Mouse (Mus musculus): ENCODE data around the gene Hoxa4. TPM values are rescaled to one million over a fixed set of nuclear protein-coding genes. Genes with fewer than 3 reads are reported as not detected.

The Hoxa4 gene
- polyA plus RNA-seq, 2 experiments, result 1.0 to 2.2 TPM

- WGBS, result 5% methylated on average over 30 of the region's 30 CpGs
- no peaks in the 10 kb centered on the region for H3K36me3 ChIP-seq (ENCODE audit: control insufficient read depth, insufficient read depth, low read length)
- peak overlapping the region; percentile 35 for H3K4me2 ChIP-seq (replicated peaks; ENCODE audit: low read depth, low read length, severe bottlenecking)
- H3K27me3 ChIP-seq (ENCODE audit: control insufficient read depth, insufficient read depth, low read length), result peaks cover 87% of the 10 kb centered on the region
- no peaks in the 10 kb centered on the region for H3K9me3 ChIP-seq (ENCODE audit: control insufficient read depth, low read length)
- H3K4me1 ChIP-seq (ENCODE audit: control insufficient read depth, insufficient read depth, low read length), result peaks cover 35% of the 10 kb centered on the region
- no peak overlapping the region for H3K27ac ChIP-seq (replicated peaks; ENCODE audit: low read depth, low read length)
- ATAC-seq (ENCODE audit: low FRiP score, low read depth) (peak; percentile 12; the same call in 1 of the 2 replicates), DNase-seq (ENCODE audit: low spot score) (peak; percentile 77)
- peak overlapping the region; percentile 17 for H3K4me3 ChIP-seq (replicated peaks; ENCODE audit: low read length)
- no peak overlapping the region for H3K9ac ChIP-seq (ENCODE audit: low read depth, low read length, severe bottlenecking)
- no peak for TF ChIP-seq POLR2A (IDR thresholded peaks at IDR 0.05; ENCODE audit: borderline replicate concordance, extremely low read depth, insufficient read depth, insufficient read length)
Observed at GRCm38 (mm10) chr6:52160511-52161335, 30.8 kb downstream of the Hoxa4 start.

- ATAC-seq (ENCODE audit: low FRiP score, low read depth) (no peak), DNase-seq (ENCODE audit: low spot score) (no peak)
- H3K9ac ChIP-seq (ENCODE audit: low read depth, low read length, severe bottlenecking), result no peak overlapping the region
- H3K9me3 ChIP-seq (ENCODE audit: control insufficient read depth, low read length), result no peaks in the 10 kb centered on the region
- no peak overlapping the region for H3K27ac ChIP-seq (replicated peaks; ENCODE audit: low read depth, low read length)
- peaks cover 87% of the 10 kb centered on the region for H3K27me3 ChIP-seq (ENCODE audit: control insufficient read depth, insufficient read depth, low read length)
- no peak for TF ChIP-seq POLR2A (IDR thresholded peaks at IDR 0.05; ENCODE audit: borderline replicate concordance, extremely low read depth, insufficient read depth, insufficient read length)
- no peaks in the 10 kb centered on the region for H3K36me3 ChIP-seq (ENCODE audit: control insufficient read depth, insufficient read depth, low read length)
- H3K4me1 ChIP-seq (ENCODE audit: control insufficient read depth, insufficient read depth, low read length), result peaks cover 33% of the 10 kb centered on the region
- H3K4me3 ChIP-seq (replicated peaks; ENCODE audit: low read length), result no peak overlapping the region
- peak overlapping the region; percentile 35 for H3K4me2 ChIP-seq (replicated peaks; ENCODE audit: low read depth, low read length, severe bottlenecking)
- WGBS, result 12% methylated on average over 6 of the region's 9 CpGs
Observed at GRCm38 (mm10) chr6:52159979-52160378, 31.6 kb downstream of the Hoxa4 start.

GRCm38 (mm10) chr6:52159164-52159761 lies 32.3 kb downstream of the Hoxa4 start:
- DNase-seq (ENCODE audit: low spot score) (no peak), ATAC-seq (ENCODE audit: low FRiP score, low read depth) (no peak)
- Histone ChIP-seq H3K27ac (replicated peaks; ENCODE audit: low read depth, low read length) (peak overlapping the region; percentile 43; the same call in 1 of the 2 replicates), H3K4me2 (replicated peaks; ENCODE audit: low read depth, low read length, severe bottlenecking) (peak overlapping the region; percentile 99), H3K9me3 (ENCODE audit: control insufficient read depth, low read length) (no peaks in the 10 kb centered on the region), H3K36me3 (ENCODE audit: control insufficient read depth, insufficient read depth, low read length) (no peaks in the 10 kb centered on the region), H3K4me1 (ENCODE audit: control insufficient read depth, insufficient read depth, low read length) (peaks cover 27% of the 10 kb centered on the region), H3K9ac (ENCODE audit: low read depth, low read length, severe bottlenecking) (peak overlapping the region; percentile 53; the same call in 1 of the 2 replicates), H3K4me3 (replicated peaks; ENCODE audit: low read length) (peak overlapping the region; percentile 76), H3K27me3 (ENCODE audit: control insufficient read depth, insufficient read depth, low read length) (peaks cover 89% of the 10 kb centered on the region)
- 12% methylated on average over 12 of the region's 12 CpGs for WGBS
- no peak for TF ChIP-seq POLR2A (IDR thresholded peaks at IDR 0.05; ENCODE audit: borderline replicate concordance, extremely low read depth, insufficient read depth, insufficient read length)

- no peaks in the 10 kb centered on the region for H3K9me3 ChIP-seq (ENCODE audit: control insufficient read depth, low read length)
- peak within 1 kb of the TSS; percentile 43; the same call in 1 of the 2 replicates for H3K27ac ChIP-seq (replicated peaks; ENCODE audit: low read depth, low read length)
- H3K36me3 ChIP-seq (ENCODE audit: control insufficient read depth, insufficient read depth, low read length), result no peaks in the 10 kb centered on the region
- peak; percentile 81 for ATAC-seq (ENCODE audit: low FRiP score, low read depth)
- peaks cover 92% of the 10 kb centered on the region for H3K27me3 ChIP-seq (ENCODE audit: control insufficient read depth, insufficient read depth, low read length)
- H3K4me2 ChIP-seq (replicated peaks; ENCODE audit: low read depth, low read length, severe bottlenecking), result peak within 1 kb of the TSS; percentile 99
- peak; percentile 88 for DNase-seq (ENCODE audit: low spot score)
- H3K4me3 ChIP-seq (replicated peaks; ENCODE audit: low read length), result peak within 1 kb of the TSS; percentile 76
- peaks cover 23% of the 10 kb centered on the region for H3K4me1 ChIP-seq (ENCODE audit: control insufficient read depth, insufficient read depth, low read length)
- H3K9ac ChIP-seq (ENCODE audit: low read depth, low read length, severe bottlenecking), result peak within 1 kb of the TSS; percentile 53
- WGBS, result 3% methylated on average over 49 of the region's 55 CpGs
- TF ChIP-seq POLR2A (IDR thresholded peaks at IDR 0.05; ENCODE audit: borderline replicate concordance, extremely low read depth, insufficient read depth, insufficient read length), result no peak
Observed at GRCm38 (mm10) chr6:52158276-52159051, 33.1 kb downstream of the Hoxa4 start, which contains the start of gene Hoxa1. Hoxa1 (minus strand) TSS chr6:52158317.
